Mouse (Mus musculus) thymus, postnatal 10 days (tissue): Measurements from ENCODE around the gene Ets1.

Experiments used
- DNase-seq, 2 experiments: peaks; one replicate each; pipeline ENCODE4 v3.0.0; 2021; ENCODE audit warnings: low spot score in 2 of 2

Gene Ets1

GRCm38 (mm10) chr9:32694916-32695490, 59.0 kb downstream of the Ets1 start:
- DNase-seq, result no peak

DNA sequence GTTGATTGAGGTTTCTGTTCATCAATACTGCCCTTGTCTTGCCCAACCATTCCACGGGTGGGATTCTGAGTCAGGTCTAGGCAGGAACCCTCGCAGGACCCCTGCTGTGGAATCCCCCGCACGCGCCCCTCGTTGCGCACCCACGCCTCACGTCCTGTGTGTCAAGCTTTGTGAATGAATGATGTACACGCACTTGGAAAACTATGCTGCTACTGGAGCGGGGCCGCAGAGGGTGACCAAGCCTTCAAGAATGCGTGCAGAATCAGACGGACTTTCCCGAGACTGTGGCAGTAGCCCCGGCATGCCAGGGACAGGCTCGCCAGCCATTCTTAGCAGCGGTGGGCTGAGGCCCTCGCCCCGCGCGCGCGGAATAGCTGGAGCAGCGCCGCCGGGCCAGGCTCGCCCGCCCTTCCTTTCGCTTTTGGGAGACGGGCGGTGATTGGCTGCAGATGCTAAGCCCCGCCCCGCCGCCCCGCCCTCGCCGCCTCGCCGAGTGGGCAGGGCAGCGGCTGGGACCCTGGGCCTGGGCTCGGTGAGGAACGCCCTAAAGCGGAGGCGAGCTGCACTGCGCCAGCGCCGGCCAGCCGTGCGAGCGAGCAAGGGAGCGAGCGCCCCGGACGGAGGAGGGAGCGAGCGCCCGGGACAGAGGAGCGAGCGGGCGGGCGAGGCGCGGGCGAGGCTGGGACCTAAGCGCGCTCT, 59.6 kb downstream of the Ets1 start:
- DNase-seq, result peak; percentile 97 to 99

GRCm38 (mm10) chr9:32696259-32696658, 60.2 kb downstream of the Ets1 start:
- peak in 1 of 2 experiments; percentile 40 for DNase-seq

GRCm38 (mm10) chr9:32696717-32697116, 60.7 kb downstream of the Ets1 start:
- peak in 1 of 2 experiments; percentile 36 for DNase-seq

- DNase-seq, result peak in 1 of 2 experiments; percentile 9
Observed at GRCm38 (mm10) chr9:32697291-32698110, 61.5 kb downstream of the Ets1 start.

GRCm38 (mm10) chr9:32698766-32699165, 62.7 kb downstream of the Ets1 start:
- DNase-seq, result peak in 1 of 2 experiments; percentile 3

GRCm38 (mm10) chr9:32699391-32699841, 63.4 kb downstream of the Ets1 start:
- DNase-seq, result peak in 1 of 2 experiments; percentile 36

GRCm38 (mm10) chr9:32700091-32700905, 64.3 kb downstream of the Ets1 start:
- peak in 1 of 2 experiments; percentile 5 for DNase-seq

DNA sequence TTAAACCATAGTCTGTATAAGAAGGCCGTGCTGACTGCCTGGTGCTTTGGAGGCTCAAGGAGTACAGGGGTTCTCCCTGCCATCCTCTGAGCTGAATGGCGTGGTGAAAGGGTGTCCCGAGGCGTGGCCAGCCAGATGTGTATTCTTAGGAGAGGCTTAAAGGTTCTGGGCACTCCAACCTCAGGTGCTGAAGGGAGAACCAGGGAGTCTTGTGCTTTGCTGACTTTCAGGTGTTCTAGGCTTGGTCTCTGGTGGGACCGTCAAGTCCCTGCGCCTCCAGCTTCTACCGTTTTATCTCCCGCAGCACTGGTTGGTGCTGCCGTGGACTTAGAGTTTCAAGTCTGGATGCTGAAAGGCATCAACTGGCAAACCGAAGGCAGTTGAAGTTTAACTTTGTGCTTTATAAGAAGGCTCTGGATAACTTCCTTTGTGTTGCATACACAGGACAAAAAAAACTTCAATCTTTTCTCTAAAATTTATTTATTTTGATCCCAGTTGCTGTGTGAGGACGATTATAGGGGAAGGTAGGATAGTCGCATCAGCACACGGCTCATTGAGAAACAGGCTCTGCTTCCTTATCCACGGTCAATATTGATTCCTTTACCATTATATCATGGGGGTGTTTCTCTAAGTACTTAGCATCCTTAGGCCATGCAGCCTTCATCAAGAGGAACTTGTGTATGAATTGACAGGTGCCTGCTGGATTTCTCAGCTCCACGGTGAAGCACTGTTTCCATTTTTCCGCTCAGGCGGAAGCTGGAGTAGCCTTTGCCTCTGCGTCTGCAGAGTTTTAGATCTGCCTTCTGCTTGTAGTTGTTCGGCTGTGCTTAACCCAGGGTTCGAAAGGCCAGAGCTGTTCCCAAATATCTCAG, 65.3 kb downstream of the Ets1 start:
- DNase-seq, result peak; percentile 21 to 25

DNA sequence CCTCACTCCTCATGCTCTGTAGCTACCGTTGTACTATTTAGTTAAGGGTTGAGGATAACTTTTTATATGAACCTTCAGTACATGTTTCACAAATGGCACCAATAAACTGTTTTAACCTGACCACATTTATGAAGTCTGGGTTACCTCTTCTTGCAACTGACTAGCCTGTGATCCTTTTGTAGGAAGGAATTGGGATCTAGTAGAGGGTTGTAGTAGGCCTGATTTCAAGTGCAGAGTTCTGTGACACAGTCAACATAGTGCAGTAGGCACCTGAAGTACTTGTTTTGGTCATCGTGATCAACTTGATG, 65.9 kb downstream of the Ets1 start:
- peak; percentile 3 to 16 for DNase-seq

DNA sequence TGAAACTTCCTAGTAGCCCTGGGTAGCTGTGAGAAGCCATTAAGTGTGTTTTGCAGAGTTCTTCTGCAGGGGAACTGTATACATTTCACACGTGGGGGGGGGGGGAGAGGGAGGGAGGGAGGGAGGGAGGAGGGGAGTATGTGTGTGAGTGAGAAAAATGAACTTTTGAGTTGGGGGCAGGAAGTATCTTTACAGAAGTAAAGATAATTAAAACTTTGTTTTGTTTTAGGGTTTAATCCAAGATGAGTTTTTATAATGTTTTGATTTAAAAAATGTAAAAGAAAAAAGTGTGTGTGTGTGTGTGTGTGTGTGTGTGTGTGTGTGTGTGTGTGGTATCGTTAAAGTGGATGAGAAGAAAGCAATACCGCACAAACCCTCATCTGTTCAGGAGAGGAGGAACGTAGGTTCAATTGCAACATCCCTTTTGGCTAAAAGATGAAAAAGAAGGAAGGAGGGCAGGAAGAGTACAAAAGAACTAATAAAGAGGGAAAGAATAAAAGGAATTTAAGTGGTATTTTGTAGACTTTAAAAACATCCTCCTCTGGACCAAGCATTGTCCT, 66.9 kb downstream of the Ets1 start:
- DNase-seq, result peak; percentile 6 to 32

- DNase-seq, result peak in 1 of 2 experiments; percentile 37
Observed at GRCm38 (mm10) chr9:32703976-32704745, 68.1 kb downstream of the Ets1 start.

DNA sequence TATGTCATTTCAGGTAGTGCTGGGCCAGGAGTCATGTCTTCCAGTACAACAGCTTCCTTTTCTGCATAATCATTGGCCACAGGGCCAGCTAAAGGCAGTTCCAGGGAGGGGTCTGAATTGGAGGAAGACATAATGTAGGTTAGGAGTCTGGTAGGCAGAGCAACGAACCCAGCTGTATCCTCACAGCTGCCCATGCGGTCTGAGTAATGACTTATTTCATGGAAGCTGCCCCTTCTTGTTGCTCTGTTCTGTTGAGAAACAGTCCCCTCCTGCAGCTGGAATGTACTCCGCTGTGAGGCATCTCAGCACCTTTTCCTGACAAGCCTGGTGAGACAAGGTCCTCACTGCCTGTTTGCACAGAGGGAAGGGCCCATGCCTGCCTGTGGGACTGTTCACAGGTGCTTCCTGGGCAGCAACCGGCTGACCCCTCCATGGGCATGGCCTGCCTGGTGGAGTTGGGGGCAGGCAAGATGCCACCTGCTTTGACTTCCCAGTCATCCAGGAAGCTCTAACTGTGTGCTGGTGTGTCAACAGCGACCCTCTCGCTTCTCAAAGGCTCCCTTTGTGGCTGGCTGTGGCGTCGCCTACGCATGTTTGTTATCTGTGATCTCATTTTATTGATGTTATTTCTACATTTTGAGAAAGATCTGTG, 69.9 kb downstream of the Ets1 start:
- DNase-seq, result peak; percentile 71 to 76

DNA sequence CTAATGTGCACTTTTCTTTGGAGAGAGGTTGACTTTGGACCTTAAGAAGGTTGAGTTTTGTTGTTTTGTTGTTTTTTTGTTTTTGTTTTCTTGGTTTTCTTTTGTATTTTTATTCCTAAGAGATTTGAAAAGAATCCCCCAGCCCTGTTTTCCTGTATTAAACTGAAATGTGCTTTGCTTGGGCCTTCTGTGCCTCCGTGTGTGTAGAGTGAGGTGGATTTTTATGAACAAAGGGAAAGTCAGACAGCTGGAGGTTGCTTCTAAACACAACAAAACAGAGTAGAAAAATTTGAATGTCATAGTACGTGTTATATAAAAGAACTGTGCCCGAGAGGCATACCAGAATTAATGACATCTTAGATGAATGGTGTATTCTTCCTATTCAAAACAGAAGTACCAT, 71.4 kb downstream of the Ets1 start:
- peak in 1 of 2 experiments; percentile 2 for DNase-seq

DNA sequence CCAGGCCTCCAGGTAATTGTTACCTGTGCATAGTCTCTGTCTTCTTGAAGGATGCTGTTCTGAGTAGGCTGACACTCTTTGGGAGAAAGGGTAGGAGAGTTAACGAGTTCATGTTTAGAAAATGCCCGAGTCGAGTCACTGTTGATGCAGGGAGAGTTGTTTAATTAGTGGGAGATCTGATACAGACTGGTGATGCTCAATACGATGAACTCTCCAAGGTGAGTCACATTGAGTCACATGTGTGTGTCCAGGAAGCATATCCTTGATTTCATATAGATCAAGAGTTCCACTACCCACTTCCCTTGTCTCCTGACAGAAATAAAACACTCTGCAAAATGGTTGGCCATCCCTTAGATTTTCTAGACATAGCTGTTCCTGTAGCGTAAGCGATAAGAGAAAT, 72.5 kb downstream of the Ets1 start:
- DNase-seq, result no peak

DNA sequence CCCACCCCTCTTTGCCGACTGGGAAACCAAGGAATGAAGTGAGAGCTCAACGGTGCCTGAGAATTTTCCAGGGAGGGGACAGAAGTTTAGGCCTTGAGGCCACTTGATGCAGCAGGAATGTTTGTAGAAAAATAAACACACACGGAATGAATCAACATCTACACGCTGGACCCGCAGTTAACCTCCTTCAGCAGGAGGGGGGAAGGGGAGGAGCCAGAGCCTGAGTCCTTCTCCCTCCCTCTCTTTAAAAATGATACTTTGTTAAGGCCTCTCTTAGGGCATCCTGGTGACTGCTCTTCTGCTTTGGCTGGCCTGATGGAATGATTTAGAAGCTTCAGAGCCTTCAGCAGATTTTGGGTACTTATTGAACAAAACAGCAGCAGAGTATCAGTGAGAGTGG, 73.3 kb downstream of the Ets1 start:
- DNase-seq, result no peak

DNA sequence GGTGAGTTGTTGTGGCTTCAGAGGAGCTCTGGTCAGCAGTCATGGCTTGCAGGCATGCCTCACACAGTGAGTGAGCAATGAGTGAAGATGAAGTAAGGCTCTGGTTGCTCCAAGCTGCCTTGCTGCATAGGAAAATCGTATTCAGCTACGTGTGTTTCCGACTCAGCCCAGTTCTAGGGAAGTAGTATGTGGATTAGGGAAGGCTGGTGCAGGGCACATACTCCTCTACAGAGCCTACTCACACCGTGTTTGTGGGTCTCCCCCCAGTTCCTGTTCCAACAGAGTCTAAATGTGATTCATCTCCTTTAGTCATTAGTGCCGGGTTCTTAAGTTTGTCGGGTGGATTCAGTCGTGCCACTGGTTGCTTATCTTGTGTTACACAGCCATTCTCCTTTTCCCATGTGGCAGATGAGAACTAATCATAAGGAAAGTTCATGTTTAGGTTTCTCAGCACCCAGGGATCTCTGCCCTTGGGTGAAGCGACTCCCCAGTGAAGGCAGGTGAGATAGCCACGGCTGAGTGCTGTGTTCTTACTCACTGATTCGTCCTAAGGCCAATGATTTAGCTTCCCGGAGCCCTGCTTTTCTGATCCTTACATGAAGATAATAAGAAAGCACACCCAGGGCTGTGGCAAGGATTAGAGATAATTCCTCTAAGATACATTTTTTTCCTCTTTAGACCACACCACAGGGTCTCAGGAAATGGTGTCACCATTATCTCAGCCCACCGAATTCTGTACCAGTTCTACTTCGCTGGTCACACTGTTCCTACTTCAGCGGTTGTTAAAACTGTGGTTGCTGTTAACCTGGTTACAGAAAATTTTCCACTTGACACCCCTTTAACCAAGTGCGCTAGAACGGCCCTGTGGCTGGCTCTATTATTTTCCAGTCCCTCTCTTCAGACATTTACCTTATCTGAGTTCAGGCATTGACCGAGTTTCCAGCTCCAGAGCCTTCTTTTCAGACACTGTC, 74.0 kb downstream of the Ets1 start:
- no peak for DNase-seq
